Mouse (Mus musculus): Measurements from ENCODE around the gene Dsn1. TPM values are rescaled to one million over a fixed set of nuclear protein-coding genes. Genes with fewer than 3 reads are reported as not detected.

Gene Dsn1
- polyA plus RNA-seq (2015; fragmentation: Nextera tagmentation; extraction: Ambion mirVana) = 29.5 and 31.6 TPM in 2 replicates

DNA sequence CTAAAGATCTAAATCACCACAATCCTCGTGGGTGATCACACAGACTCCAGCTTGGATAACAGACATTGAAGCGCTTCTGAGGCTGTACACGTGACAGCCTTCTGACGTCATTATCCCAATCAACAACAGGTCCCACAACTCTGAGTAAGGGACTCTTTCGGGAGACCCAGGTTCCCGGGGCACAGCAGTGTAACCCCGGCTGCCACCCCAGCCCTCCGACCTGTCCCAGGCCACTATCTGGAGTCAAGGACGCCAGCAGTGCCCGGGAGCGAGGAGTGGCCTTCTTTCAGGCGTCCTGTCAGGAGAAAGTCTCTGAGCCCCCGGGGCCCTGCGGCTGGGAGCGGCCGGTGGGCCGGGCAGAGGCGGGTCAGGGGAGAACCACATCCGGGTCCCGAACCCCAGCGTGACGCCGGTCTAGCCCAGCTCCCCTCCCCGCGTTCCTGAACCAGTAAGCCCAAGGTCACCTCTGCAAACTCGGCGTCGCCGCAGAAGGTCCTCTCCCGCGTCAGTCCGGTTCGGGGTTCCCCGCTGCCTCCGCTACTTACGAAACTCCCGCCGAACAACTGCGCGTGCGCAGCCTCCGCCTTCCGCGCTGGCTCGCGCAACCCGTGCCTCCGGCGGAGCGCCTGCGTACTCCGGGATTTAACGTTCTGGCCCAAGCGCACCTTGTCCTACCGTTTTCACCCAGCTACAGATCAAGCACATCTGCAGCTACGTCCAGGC lies at the start of gene Dsn1:
Gene Dsn1, minus strand, starts transcription at position 644 of the 723 bp plus-strand sequence.
- H3K27me3 ChIP-seq = no peaks in the 10 kb centered on the region
- no peaks in the 10 kb centered on the region for H3K9me3 ChIP-seq
- under 1% methylated on average over 56 of the region's 56 CpGs for WGBS

GRCm38 (mm10) chr2:157055721-157056120 lies 48.8 kb upstream of the Dsn1 start:
- Histone ChIP-seq H3K27me3 (no peaks in the 10 kb centered on the region), H3K36me3 (peaks cover 57% of the 10 kb centered on the region), H3K9ac (no peak overlapping the region), H3K4me1 (peaks cover 58% of the 10 kb centered on the region), H3K27ac (peak overlapping the region; percentile 82), H3K4me2 (no peak overlapping the region), H3K4me3 (no peak overlapping the region), H3K9me3 (no peaks in the 10 kb centered on the region)
- WGBS = 87% methylated on average over 6 of the region's 6 CpGs
- no peak for ATAC-seq (ENCODE audit: insufficient number of reproducible peaks, low FRiP score, low TSS enrichment, low read depth)

More for the DNA sequence above, at the start of gene Dsn1:
- peak; percentile 74 for ATAC-seq (ENCODE audit: insufficient number of reproducible peaks, low FRiP score, low TSS enrichment, low read depth)
- Histone ChIP-seq H3K36me3 (peaks cover 20% of the 10 kb centered on the region; the same call in 1 of the 2 replicates), H3K4me3 (peak within 1 kb of the TSS; percentile 63), H3K9ac (peak within 1 kb of the TSS; percentile 54), H3K4me1 (peaks cover 30% of the 10 kb centered on the region), H3K27ac (peak within 1 kb of the TSS; percentile 83), H3K4me2 (peak within 1 kb of the TSS; percentile 85)

GRCm38 (mm10) chr2:157054816-157055215 lies 47.9 kb upstream of the Dsn1 start:
- ATAC-seq (ENCODE audit: insufficient number of reproducible peaks, low FRiP score, low TSS enrichment, low read depth) = peak; percentile 54
- Histone ChIP-seq H3K4me2 (no peak overlapping the region), H3K27ac (peak overlapping the region; percentile 82), H3K27me3 (no peaks in the 10 kb centered on the region), H3K9me3 (no peaks in the 10 kb centered on the region), H3K36me3 (peaks cover 57% of the 10 kb centered on the region), H3K4me1 (peaks cover 54% of the 10 kb centered on the region), H3K4me3 (no peak overlapping the region), H3K9ac (no peak overlapping the region)
- WGBS = 35% methylated on average over 5 of the region's 5 CpGs

DNA sequence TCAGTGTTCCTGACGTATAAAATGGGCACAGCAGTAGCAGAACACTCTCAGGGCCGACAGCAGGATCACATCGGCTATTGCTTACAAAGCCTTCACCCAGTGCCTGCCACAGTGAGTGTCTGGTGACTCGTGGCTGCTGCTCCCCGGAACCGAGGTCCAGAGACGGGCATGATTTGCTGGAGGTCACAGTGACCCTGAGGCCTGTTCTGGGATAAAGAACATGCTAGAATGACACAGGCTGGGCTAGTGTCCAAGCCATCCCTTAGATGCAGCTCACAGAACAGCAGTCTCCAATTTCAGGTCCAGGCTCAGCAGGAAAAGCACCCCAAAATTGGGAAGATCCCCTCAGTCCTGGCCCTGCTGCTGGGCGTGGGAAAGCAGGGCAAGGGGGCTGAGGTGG lies 47.3 kb upstream of the Dsn1 start:
- peaks cover 57% of the 10 kb centered on the region for H3K36me3 ChIP-seq
- ATAC-seq (ENCODE audit: insufficient number of reproducible peaks, low FRiP score, low TSS enrichment, low read depth) = no peak
- H3K4me1 ChIP-seq = peaks cover 52% of the 10 kb centered on the region
- 88% methylated on average over 8 of the region's 8 CpGs for WGBS
- no peak overlapping the region for H3K4me3 ChIP-seq
- no peak overlapping the region for H3K9ac ChIP-seq
- H3K27me3 ChIP-seq = no peaks in the 10 kb centered on the region
- H3K27ac ChIP-seq = peak overlapping the region; percentile 82
- H3K9me3 ChIP-seq = no peaks in the 10 kb centered on the region
- no peak overlapping the region for H3K4me2 ChIP-seq

GRCm38 (mm10) chr2:157053787-157054186 lies 46.8 kb upstream of the Dsn1 start:
- no peaks in the 10 kb centered on the region for H3K27me3 ChIP-seq
- no peaks in the 10 kb centered on the region for H3K9me3 ChIP-seq
- H3K4me3 ChIP-seq = no peak overlapping the region
- H3K27ac ChIP-seq = 0 out of 2 replicates have a peak overlapping the region, but pooled peaks have one; percentile 82
- no peak for ATAC-seq (ENCODE audit: insufficient number of reproducible peaks, low FRiP score, low TSS enrichment, low read depth)
- H3K9ac ChIP-seq = no peak overlapping the region
- no peak overlapping the region for H3K4me2 ChIP-seq
- H3K36me3 ChIP-seq = peaks cover 57% of the 10 kb centered on the region
- H3K4me1 ChIP-seq = peaks cover 49% of the 10 kb centered on the region
- 83% methylated on average over 4 of the region's 4 CpGs for WGBS

DNA sequence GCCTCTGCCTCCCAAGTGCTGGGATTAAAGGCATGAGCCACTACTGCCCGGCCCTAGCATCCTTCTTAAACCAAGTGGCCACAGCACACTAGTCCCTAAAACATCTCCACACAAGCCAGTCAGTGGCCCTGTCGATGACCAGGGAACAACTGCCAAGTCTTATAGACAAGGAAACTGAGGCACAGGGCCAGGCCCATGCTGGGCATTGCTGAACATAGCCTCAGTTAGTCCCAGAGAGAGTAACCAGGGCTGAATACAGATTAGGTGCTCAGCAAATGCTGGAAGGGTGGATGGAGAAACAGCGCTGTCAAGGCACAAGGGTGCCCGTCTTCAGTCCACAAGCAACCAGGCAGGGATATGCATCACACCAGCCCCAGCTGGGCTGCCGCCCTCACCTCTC lies 46.2 kb upstream of the Dsn1 start:
- peaks cover 48% of the 10 kb centered on the region for H3K4me1 ChIP-seq
- 95% methylated on average over 5 of the region's 5 CpGs for whole genome bisulfite sequencing

DNA sequence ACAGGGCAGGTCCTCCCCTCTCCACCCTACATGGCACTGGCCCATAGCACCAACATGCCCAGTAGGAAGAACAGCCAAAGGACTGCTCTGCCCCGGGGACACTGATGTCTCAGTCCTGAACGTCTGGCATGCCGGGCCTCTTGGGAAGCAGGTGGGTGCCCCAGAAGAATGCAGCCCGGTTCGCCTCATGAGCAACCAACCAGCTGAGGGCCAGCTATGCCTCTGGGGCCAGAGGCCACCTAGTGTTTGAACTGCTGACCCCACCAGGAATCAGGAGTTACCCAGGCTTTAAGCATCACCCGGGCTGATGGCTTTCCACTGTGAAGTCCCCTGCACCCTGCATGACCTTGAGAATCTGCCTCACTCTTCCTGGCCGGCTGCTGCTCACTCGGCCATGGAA lies 45.5 kb upstream of the Dsn1 start:
- Histone ChIP-seq H3K4me2 (no peak overlapping the region), H3K4me3 (no peak overlapping the region), H3K4me1 (peaks cover 48% of the 10 kb centered on the region), H3K9ac (no peak overlapping the region), H3K9me3 (no peaks in the 10 kb centered on the region), H3K27me3 (no peaks in the 10 kb centered on the region), H3K27ac (no peak overlapping the region), H3K36me3 (peaks cover 53% of the 10 kb centered on the region)
- no peak for ATAC-seq (ENCODE audit: insufficient number of reproducible peaks, low FRiP score, low TSS enrichment, low read depth)
- WGBS = 79% methylated on average over 8 of the region's 8 CpGs

More for the DNA sequence above, 46.2 kb upstream of the Dsn1 start:
- H3K36me3 ChIP-seq = peaks cover 57% of the 10 kb centered on the region
- ATAC-seq (ENCODE audit: insufficient number of reproducible peaks, low FRiP score, low TSS enrichment, low read depth) = no peak
- no peak overlapping the region for H3K9ac ChIP-seq
- no peaks in the 10 kb centered on the region for H3K9me3 ChIP-seq
- H3K4me3 ChIP-seq = no peak overlapping the region
- H3K27me3 ChIP-seq = no peaks in the 10 kb centered on the region
- H3K27ac ChIP-seq = no peak overlapping the region
- H3K4me2 ChIP-seq = no peak overlapping the region

DNA sequence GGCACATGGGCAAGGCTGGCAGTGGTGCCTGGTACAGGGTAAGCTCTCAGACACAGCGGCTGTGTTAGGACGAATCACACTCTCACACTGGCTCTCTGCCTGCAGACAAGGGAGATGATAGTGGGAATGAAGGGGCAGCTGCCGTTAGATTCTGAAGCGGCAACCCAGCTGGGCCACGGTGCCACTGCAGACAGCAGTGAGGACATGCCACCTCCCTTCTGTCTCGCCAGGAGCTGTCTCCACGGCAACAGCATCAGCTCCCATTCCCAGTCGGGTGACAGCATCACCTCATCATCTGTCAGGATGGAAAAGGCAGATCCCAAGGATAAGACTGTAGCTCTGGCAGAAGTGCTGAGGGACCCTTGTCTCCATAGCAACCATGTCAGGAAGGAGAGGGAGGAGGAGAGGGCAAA lies 42.9 kb upstream of the Dsn1 start:
- no peak for ATAC-seq (ENCODE audit: insufficient number of reproducible peaks, low FRiP score, low TSS enrichment, low read depth)
- Histone ChIP-seq H3K4me1 (peaks cover 34% of the 10 kb centered on the region), H3K36me3 (peaks cover 65% of the 10 kb centered on the region), H3K27me3 (no peaks in the 10 kb centered on the region), H3K4me3 (no peak overlapping the region), H3K9ac (no peak overlapping the region), H3K4me2 (no peak overlapping the region), H3K27ac (0 out of 2 replicates have a peak overlapping the region, but pooled peaks have one; percentile 3), H3K9me3 (no peaks in the 10 kb centered on the region)
- WGBS = 76% methylated on average over 8 of the region's 8 CpGs

DNA sequence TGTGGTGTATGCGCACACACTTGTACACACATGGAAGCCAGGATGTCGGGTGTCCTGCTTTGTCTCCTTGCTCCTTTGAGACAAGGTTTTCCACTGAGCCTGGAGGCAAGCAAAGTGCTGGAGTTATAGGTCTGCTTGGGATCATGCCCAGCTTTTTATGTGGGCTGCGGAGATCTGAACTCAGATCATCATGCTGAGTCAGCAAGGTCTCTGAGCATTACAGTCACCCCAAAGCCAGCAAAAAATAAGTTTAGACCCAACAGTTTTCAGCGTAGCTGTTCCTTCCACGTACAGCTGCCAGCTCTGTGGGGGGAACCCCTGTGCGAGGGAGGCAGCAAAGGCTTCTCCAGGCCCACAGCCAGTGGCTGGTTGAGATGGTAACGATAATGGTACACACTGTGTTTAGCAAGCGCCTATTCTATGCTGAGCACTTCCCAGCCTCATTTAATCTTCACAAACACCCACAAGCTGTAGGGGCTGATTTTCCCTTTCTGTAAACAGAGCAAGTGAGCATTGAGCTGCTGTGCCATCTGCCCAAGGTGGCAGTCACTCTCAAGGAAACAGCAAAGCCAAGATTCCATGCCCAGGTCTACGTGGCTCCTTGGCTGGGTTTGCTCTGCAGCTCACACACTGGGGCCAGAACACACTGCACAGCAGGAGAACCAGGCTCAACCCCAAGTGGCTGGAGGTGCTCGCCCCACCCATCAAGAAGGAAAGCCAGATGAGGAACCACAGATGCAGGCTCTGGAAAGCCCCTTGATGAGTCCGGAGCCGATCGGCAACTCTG lies 41.6 kb upstream of the Dsn1 start:
- 73% methylated on average over 13 of the region's 13 CpGs for WGBS
- peak overlapping the region; percentile 5; the same call in 1 of the 2 replicates for H3K27ac ChIP-seq
- no peaks in the 10 kb centered on the region for H3K27me3 ChIP-seq
- H3K4me3 ChIP-seq = no peak overlapping the region
- no peak for ATAC-seq (ENCODE audit: insufficient number of reproducible peaks, low FRiP score, low TSS enrichment, low read depth)
- no peak overlapping the region for H3K9ac ChIP-seq
- peaks cover 67% of the 10 kb centered on the region for H3K36me3 ChIP-seq
- H3K4me2 ChIP-seq = no peak overlapping the region
- H3K4me1 ChIP-seq = peaks cover 28% of the 10 kb centered on the region
- no peaks in the 10 kb centered on the region for H3K9me3 ChIP-seq

DNA sequence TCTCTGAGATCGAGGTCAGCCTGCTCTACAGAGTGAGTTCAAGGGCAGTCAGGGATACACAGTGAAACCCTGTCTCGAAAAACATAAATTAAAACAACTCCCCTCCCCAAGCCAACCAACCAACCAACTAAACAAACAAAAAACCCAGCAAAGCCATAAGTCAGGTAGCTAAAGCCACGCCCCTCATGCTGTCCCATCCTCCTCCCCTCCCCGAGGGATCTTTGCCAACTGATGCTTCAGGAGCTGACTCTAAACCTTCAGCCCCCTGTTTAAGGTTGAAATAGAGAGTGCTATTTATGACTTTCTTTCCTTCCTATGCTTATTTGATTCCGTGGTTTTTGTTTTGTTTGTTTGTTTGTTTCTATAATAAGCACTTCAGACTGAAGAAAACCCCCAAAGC lies 40.0 kb upstream of the Dsn1 start:
- 87% methylated on average over 5 of the region's 5 CpGs for WGBS
- H3K36me3 ChIP-seq = peaks cover 57% of the 10 kb centered on the region
- H3K9me3 ChIP-seq = no peaks in the 10 kb centered on the region
- no peak for ATAC-seq (ENCODE audit: insufficient number of reproducible peaks, low FRiP score, low TSS enrichment, low read depth)
- no peak overlapping the region for H3K9ac ChIP-seq
- no peak overlapping the region for H3K27ac ChIP-seq
- no peaks in the 10 kb centered on the region for H3K27me3 ChIP-seq
- peaks cover 21% of the 10 kb centered on the region for H3K4me1 ChIP-seq
- no peak overlapping the region for H3K4me3 ChIP-seq
- no peak overlapping the region for H3K4me2 ChIP-seq

- Histone ChIP-seq H3K9ac (no peak overlapping the region), H3K27ac (no peak overlapping the region), H3K4me1 (peaks cover 21% of the 10 kb centered on the region), H3K4me3 (no peak overlapping the region), H3K4me2 (no peak overlapping the region), H3K27me3 (no peaks in the 10 kb centered on the region), H3K9me3 (no peaks in the 10 kb centered on the region), H3K36me3 (peaks cover 62% of the 10 kb centered on the region)
- WGBS = 73% methylated on average over 2 of the region's 2 CpGs
- ATAC-seq (ENCODE audit: insufficient number of reproducible peaks, low FRiP score, low TSS enrichment, low read depth) = no peak
Measured at GRCm38 (mm10) chr2:157045932-157046331, 39.0 kb upstream of the Dsn1 start.

- no peak overlapping the region for H3K4me2 ChIP-seq
- H3K9ac ChIP-seq = no peak overlapping the region
- ATAC-seq (ENCODE audit: insufficient number of reproducible peaks, low FRiP score, low TSS enrichment, low read depth) = no peak
- no peak overlapping the region for H3K4me3 ChIP-seq
- no peaks in the 10 kb centered on the region for H3K9me3 ChIP-seq
- peaks cover 17% of the 10 kb centered on the region for H3K4me1 ChIP-seq
- H3K27me3 ChIP-seq = no peaks in the 10 kb centered on the region
- peaks cover 66% of the 10 kb centered on the region for H3K36me3 ChIP-seq
- no peak overlapping the region for H3K27ac ChIP-seq
Measured at GRCm38 (mm10) chr2:157043987-157044386, 37.0 kb upstream of the Dsn1 start.

Data from limb, embryonic 15.5 days (tissue).